Mouse (Mus musculus) testis, adult 2 months (tissue): ENCODE data around the gene Tmem184a.

Experiments
- CTCF ChIP-seq: fragments of 200-500 bp; IDR thresholded peaks from 2 replicates; pipeline ENCODE4 v1.5.1; 2012; ENCODE audit warnings: low read depth, mild to moderate bottlenecking, inconsistent platforms, low read length, moderate library complexity; ENCODE audit not compliant: control insufficient read depth, insufficient read depth, insufficient replicate concordance
- POLR2A ChIP-seq: fragments of 200-500 bp; IDR thresholded peaks from 2 replicates; pipeline ENCODE4 v1.6.1; 2012; ENCODE audit warnings: low read depth, mild to moderate bottlenecking, inconsistent platforms, low read length, moderate library complexity; ENCODE audit not compliant: control insufficient read depth

GRCm38 (mm10) chr5:139824531-139824930 is 4.8 kb upstream of the Tmem184a start:
- no peak for TF ChIP-seq POLR2A
- no peak for TF ChIP-seq CTCF
